Mouse (Mus musculus) forebrain, embryonic 12.5 days (tissue): ENCODE data around the gene Fam19a3. TPM values are rescaled to one million over a fixed set of nuclear protein-coding genes. Genes with fewer than 3 reads are reported as not detected.

Experiments
- ATAC-seq: fragments of 200-750 bp; cut with Nextera tagmentation; 2 replicates; pipeline ENCODE4 v1.8.0; 2017; ENCODE audit warnings: moderate TSS enrichment; ENCODE audit not compliant: low FRiP score
- H3K27ac ChIP-seq: fragments of 300-500 bp; sonication (generic); 2 replicates; pipeline ENCODE4 v1.5.1; 2016; ENCODE audit warnings: mild to moderate bottlenecking
- H3K27me3 ChIP-seq: fragments of 300-500 bp; sonication (generic); 2 replicates; pipeline ENCODE4 v1.6.1; 2016; ENCODE audit warnings: mild to moderate bottlenecking
- H3K36me3 ChIP-seq: fragments of 300-500 bp; sonication (generic); replicated peaks from 2 replicates; pipeline ENCODE4 v1.6.1; 2016; ENCODE audit warnings: mild to moderate bottlenecking
- H3K4me1 ChIP-seq: fragments of 300-500 bp; sonication (generic); 2 replicates; pipeline ENCODE4 v1.6.1; 2016
- H3K4me2 ChIP-seq: fragments of 300-500 bp; sonication (generic); 2 replicates; pipeline ENCODE4 v1.6.1; 2016; ENCODE audit warnings: mild to moderate bottlenecking, moderate library complexity
- H3K4me3 ChIP-seq: fragments of 300-500 bp; sonication (generic); replicated peaks from 2 replicates; pipeline ENCODE4 v1.5.1; 2016; ENCODE audit warnings: mild to moderate bottlenecking
- H3K9ac ChIP-seq: fragments of 300-500 bp; sonication (generic); 2 replicates; pipeline ENCODE4 v1.6.1; 2016; ENCODE audit warnings: mild to moderate bottlenecking
- H3K9me3 ChIP-seq: fragments of 300-500 bp; sonication (generic); 2 replicates; pipeline ENCODE4 v1.6.1; 2016
- WGBS: fragments of 180-500 bp; shearing (Covaris S2); methylation state at CpG from one replicate; pipeline ENCODE4 v1.1.7; 2016; 5-methylcytosine and 5-hydroxymethylcytosine counted together
- polyA plus RNA-seq: library from polyadenylated mRNA; unstranded; fragments of >200 nt; fragmentation: Nextera tagmentation; extraction: Ambion mirVana; gene quantifications from 2 replicates; pipeline ENCODE4 v1.2.1, GENCODE M21; 2016

The Fam19a3 gene
- polyA plus RNA-seq, 1 experiment from 2014 or later, result 0.23 TPM

DNA sequence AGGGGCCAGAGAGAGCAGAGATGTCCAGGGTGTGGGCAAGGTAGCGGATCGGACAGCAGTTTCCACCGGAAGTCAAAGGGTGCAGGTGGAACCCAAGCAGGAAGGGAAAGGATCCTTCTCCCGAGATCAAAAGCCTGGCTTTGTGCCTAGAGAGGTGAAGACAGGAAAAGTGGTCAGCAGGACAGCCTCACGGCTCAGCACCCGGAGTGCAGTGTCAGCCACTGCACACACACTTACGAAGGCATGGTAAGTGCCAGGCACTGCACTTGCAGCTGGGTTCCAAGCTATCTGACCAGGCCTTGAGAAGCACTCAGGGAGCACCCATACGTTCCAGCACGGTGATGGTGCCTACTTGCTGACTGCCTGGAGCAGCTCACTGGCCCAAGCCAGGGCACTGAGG lies 23.9 kb upstream of the Fam19a3 start:
- Histone ChIP-seq H3K4me3 (no peak overlapping the region), H3K4me1 (no peaks in the 10 kb centered on the region), H3K27ac (no peak overlapping the region), H3K4me2 (no peak overlapping the region), H3K27me3 (no peaks in the 10 kb centered on the region), H3K36me3 (peaks cover 16% of the 10 kb centered on the region; the same call in 1 of the 2 replicates), H3K9me3 (no peaks in the 10 kb centered on the region), H3K9ac (no peak overlapping the region)
- 85% methylated on average over 9 of the region's 9 CpGs for WGBS
- no peak for ATAC-seq

- no peak for ATAC-seq
- H3K4me3 ChIP-seq, result no peak overlapping the region
- H3K9ac ChIP-seq, result no peak overlapping the region
- no peaks in the 10 kb centered on the region for H3K27me3 ChIP-seq
- H3K4me2 ChIP-seq, result no peak overlapping the region
- WGBS, result 94% methylated on average over 10 of the region's 10 CpGs
- no peaks in the 10 kb centered on the region for H3K9me3 ChIP-seq
- no peaks in the 10 kb centered on the region for H3K4me1 ChIP-seq
- peaks cover 27% of the 10 kb centered on the region for H3K36me3 ChIP-seq
- no peak overlapping the region for H3K27ac ChIP-seq
These were observed 22.7 kb upstream of the Fam19a3 start for GRCm38 (mm10) chr3:104804312-104804711.

- H3K9ac ChIP-seq, result no peak overlapping the region
- H3K27ac ChIP-seq, result no peak overlapping the region
- no peaks in the 10 kb centered on the region for H3K27me3 ChIP-seq
- WGBS, result 87% methylated on average over 6 of the region's 6 CpGs
- H3K36me3 ChIP-seq, result peaks cover 44% of the 10 kb centered on the region
- H3K4me2 ChIP-seq, result no peak overlapping the region
- no peak overlapping the region for H3K4me3 ChIP-seq
- H3K4me1 ChIP-seq, result 0 out of 2 replicates have a peak, but pooled peaks cover under 1% of the 10 kb centered on the region
- no peak for ATAC-seq
- no peaks in the 10 kb centered on the region for H3K9me3 ChIP-seq
These were observed 19.8 kb upstream of the Fam19a3 start for GRCm38 (mm10) chr3:104801481-104801880.

DNA sequence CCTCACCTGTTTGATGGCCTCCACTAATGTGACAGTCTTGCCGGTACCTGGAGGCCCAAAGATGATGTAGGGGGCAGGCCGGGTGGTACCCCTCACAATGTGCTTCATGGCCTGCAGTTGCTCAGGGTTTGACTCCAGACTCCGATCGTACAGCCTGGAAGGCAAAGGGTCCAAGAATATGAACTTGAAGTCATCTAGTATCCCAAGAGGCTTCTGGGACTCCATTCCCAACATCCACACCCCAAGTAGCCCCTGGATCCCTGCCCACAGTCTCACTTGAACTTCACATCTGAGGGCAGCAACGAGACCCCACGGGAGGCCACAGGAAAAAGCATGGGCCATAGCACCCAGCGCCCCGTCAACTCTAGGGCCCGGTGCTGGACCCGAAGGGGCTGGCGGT lies 19.0 kb upstream of the Fam19a3 start:
- Histone ChIP-seq H3K4me2 (no peak overlapping the region), H3K4me1 (peaks cover 9% of the 10 kb centered on the region), H3K9me3 (no peaks in the 10 kb centered on the region), H3K27me3 (no peaks in the 10 kb centered on the region), H3K9ac (no peak overlapping the region), H3K4me3 (no peak overlapping the region), H3K36me3 (peaks cover 51% of the 10 kb centered on the region), H3K27ac (no peak overlapping the region)
- ATAC-seq, result no peak
- WGBS, result 95% methylated on average over 11 of the region's 11 CpGs

- Histone ChIP-seq H3K4me1 (peaks cover 35% of the 10 kb centered on the region), H3K4me2 (no peak overlapping the region), H3K27me3 (no peaks in the 10 kb centered on the region), H3K9ac (no peak overlapping the region), H3K36me3 (peaks cover 54% of the 10 kb centered on the region), H3K27ac (0 out of 2 replicates have a peak overlapping the region, but pooled peaks have one; percentile 50), H3K4me3 (no peak overlapping the region), H3K9me3 (no peaks in the 10 kb centered on the region)
- WGBS, result 83% methylated on average over 15 of the region's 15 CpGs
- ATAC-seq, result no peak
These were observed 14.9 kb upstream of the Fam19a3 start for GRCm38 (mm10) chr3:104796430-104797082.

GRCm38 (mm10) chr3:104795661-104796340 lies 14.2 kb upstream of the Fam19a3 start:
- 78% methylated on average over 15 of the region's 15 CpGs for WGBS
- no peak overlapping the region for H3K4me2 ChIP-seq
- no peak for ATAC-seq
- H3K27me3 ChIP-seq, result no peaks in the 10 kb centered on the region
- no peak overlapping the region for H3K4me3 ChIP-seq
- H3K9me3 ChIP-seq, result no peaks in the 10 kb centered on the region
- H3K27ac ChIP-seq, result peak overlapping the region; percentile 50
- H3K9ac ChIP-seq, result no peak overlapping the region
- H3K4me1 ChIP-seq, result peaks cover 40% of the 10 kb centered on the region
- peaks cover 47% of the 10 kb centered on the region for H3K36me3 ChIP-seq

- no peak overlapping the region for H3K4me3 ChIP-seq
- 75% methylated on average over 12 of the region's 12 CpGs for WGBS
- no peak overlapping the region for H3K9ac ChIP-seq
- peak overlapping the region; percentile 50 for H3K27ac ChIP-seq
- ATAC-seq, result no peak
- H3K27me3 ChIP-seq, result no peaks in the 10 kb centered on the region
- H3K9me3 ChIP-seq, result no peaks in the 10 kb centered on the region
- peaks cover 48% of the 10 kb centered on the region for H3K4me1 ChIP-seq
- peaks cover 39% of the 10 kb centered on the region for H3K36me3 ChIP-seq
- H3K4me2 ChIP-seq, result no peak overlapping the region
These were observed 13.4 kb upstream of the Fam19a3 start for GRCm38 (mm10) chr3:104794953-104795470.

- 56% methylated on average over 20 of the region's 20 CpGs for whole genome bisulfite sequencing
- Histone ChIP-seq H3K27me3 (no peaks in the 10 kb centered on the region), H3K36me3 (peaks cover 32% of the 10 kb centered on the region), H3K9ac (no peak overlapping the region), H3K27ac (peak overlapping the region; percentile 75), H3K4me1 (peaks cover 57% of the 10 kb centered on the region), H3K4me3 (no peak overlapping the region), H3K4me2 (no peak overlapping the region), H3K9me3 (no peaks in the 10 kb centered on the region)
- peak; percentile 93 for ATAC-seq
These were observed 12.5 kb upstream of the Fam19a3 start for GRCm38 (mm10) chr3:104793871-104794828.

GRCm38 (mm10) chr3:104792360-104793270 lies 11.0 kb upstream of the Fam19a3 start:
- ATAC-seq, result no peak
- Histone ChIP-seq H3K9me3 (no peaks in the 10 kb centered on the region), H3K9ac (no peak overlapping the region), H3K4me1 (peaks cover 66% of the 10 kb centered on the region), H3K4me2 (no peak overlapping the region), H3K36me3 (peaks cover 24% of the 10 kb centered on the region), H3K27ac (no peak overlapping the region), H3K27me3 (peaks cover 5% of the 10 kb centered on the region), H3K4me3 (no peak overlapping the region)
- whole genome bisulfite sequencing, result 80% methylated on average over 15 of the region's 15 CpGs

DNA sequence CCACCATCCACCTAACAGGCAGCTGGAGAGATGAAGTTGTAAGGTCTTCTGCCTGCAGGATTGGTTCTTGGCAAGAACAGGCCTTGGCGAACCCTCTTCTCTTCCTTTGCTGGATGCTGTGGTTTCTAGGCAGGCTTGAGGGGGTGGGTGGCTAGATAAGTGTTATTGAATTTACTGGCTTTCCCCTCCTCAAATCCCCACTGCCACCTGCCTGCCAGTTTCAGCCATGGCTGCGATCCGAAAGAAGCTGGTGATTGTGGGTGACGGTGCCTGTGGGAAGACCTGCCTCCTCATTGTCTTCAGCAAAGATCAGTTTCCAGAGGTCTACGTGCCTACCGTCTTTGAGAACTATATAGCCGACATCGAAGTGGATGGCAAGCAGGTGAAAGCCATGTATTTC lies 10.0 kb upstream of the Fam19a3 start:
- H3K9ac ChIP-seq, result no peak overlapping the region
- H3K27ac ChIP-seq, result no peak overlapping the region
- H3K27me3 ChIP-seq, result peaks cover 8% of the 10 kb centered on the region
- peaks cover 66% of the 10 kb centered on the region for H3K4me1 ChIP-seq
- no peak for ATAC-seq
- peaks cover 19% of the 10 kb centered on the region for H3K36me3 ChIP-seq
- H3K9me3 ChIP-seq, result no peaks in the 10 kb centered on the region
- H3K4me2 ChIP-seq, result no peak overlapping the region
- WGBS, result 90% methylated on average over 8 of the region's 8 CpGs
- no peak overlapping the region for H3K4me3 ChIP-seq

- peaks cover 13% of the 10 kb centered on the region for H3K36me3 ChIP-seq
- H3K4me1 ChIP-seq, result peaks cover 60% of the 10 kb centered on the region
- no peaks in the 10 kb centered on the region for H3K9me3 ChIP-seq
- 35% methylated on average over 4 of the region's 4 CpGs for WGBS
- peak overlapping the region; percentile 73; the same call in 1 of the 2 replicates for H3K9ac ChIP-seq
- peak overlapping the region; percentile 6; the same call in 1 of the 2 replicates for H3K27ac ChIP-seq
- ATAC-seq, result no peak
- H3K27me3 ChIP-seq, result peaks cover 12% of the 10 kb centered on the region
- H3K4me3 ChIP-seq, result peak overlapping the region; percentile 62; the same call in 1 of the 2 replicates
- peak overlapping the region; percentile 95 for H3K4me2 ChIP-seq
These were observed 9.4 kb upstream of the Fam19a3 start for GRCm38 (mm10) chr3:104791017-104791416.
